Comparison of ENCODE assay signal across 23 mouse cellular contexts in genomic region chr2:151586807-151587206, GRCm38 (mm10). TPM values are rescaled to one million over a fixed set of nuclear protein-coding genes. Genes with fewer than 3 reads are reported as not detected.
DNase-seq lines count a peak whose midpoint lies in the region; ATAC-seq and TF ChIP-seq lines count a peak whose summit lies in the region.
"Had no signal": no experiment of that assay in that cellular context is flagged by ENCODE, and none has a peak within 500 bp of the region (broad histone marks: within the 10 kb centered on the region; RNA-seq: fewer than 3 reads in every experiment).

No protein-coding gene starts in this region.

- peak overlapping the region; percentile 40 for H3K4me3 ChIP-seq in megakaryocyte, embryonic 14.5 days (replicated peaks)
- no peak overlapping the region for H3K4me3 ChIP-seq in lung, postnatal 0 days (ENCODE audit: low read depth, low read length)
- H3K4me3 ChIP-seq: embryonic facial prominence, embryonic 10.5 days; embryonic facial prominence, embryonic 12.5 days; forebrain, embryonic 13.5 days; forebrain, embryonic 15.5 days had no signal

- H3K4me1 ChIP-seq in megakaryocyte, embryonic 14.5 days = peaks cover 23% of the 10 kb centered on the region
- no peaks in the 10 kb centered on the region for H3K4me1 ChIP-seq in lung, postnatal 0 days (ENCODE audit: insufficient read depth, low read depth, low read length)
- H3K4me1 ChIP-seq: embryonic facial prominence, embryonic 10.5 days; embryonic facial prominence, embryonic 12.5 days; forebrain, embryonic 13.5 days; forebrain, embryonic 15.5 days had no signal

- H3K4me2 ChIP-seq in lung, postnatal 0 days (replicated peaks; ENCODE audit: low read depth, low read length) = no peak overlapping the region
- H3K4me2 ChIP-seq: embryonic facial prominence, embryonic 12.5 days; forebrain, embryonic 13.5 days; forebrain, embryonic 15.5 days had no signal

- ATAC-seq in common myeloid progenitor, adult 5-6 weeks (replicated peaks; ENCODE audit: low read depth, poor library complexity, severe bottlenecking) = peak; percentile 43
- peak; percentile 11 to 20 for ATAC-seq in hematopoietic stem cell, adult 5-6 weeks (replicated peaks in 1 of 2; ENCODE audit: insufficient read depth in 1 of 2, low FRiP score in 2 of 2, low TSS enrichment in 1 of 2, low read depth in 1 of 2, poor library complexity in 2 of 2, severe bottlenecking in 2 of 2)
- no peak for ATAC-seq in lung, postnatal 0 days
- no peak for ATAC-seq in CD4-positive, CD25-positive, alpha-beta regulatory T cell, adult 4 months
- ATAC-seq: forebrain, embryonic 13.5 days; forebrain, embryonic 15.5 days had no signal

- H3K9ac ChIP-seq in lung, postnatal 0 days (replicated peaks; ENCODE audit: low read depth) = no peak overlapping the region
- H3K9ac ChIP-seq: embryonic facial prominence, embryonic 12.5 days; forebrain, embryonic 13.5 days; forebrain, embryonic 15.5 days; forebrain, postnatal 0 days had no signal

- WGBS in lung, postnatal 0 days = 95% methylated on average over 1 of the region's 1 CpGs

- H3K27me3 ChIP-seq in megakaryocyte, embryonic 14.5 days (replicated peaks) = peaks cover 69% of the 10 kb centered on the region
- H3K27me3 ChIP-seq in lung, postnatal 0 days (replicated peaks; ENCODE audit: insufficient read depth, low read length) = no peaks in the 10 kb centered on the region
- H3K27me3 ChIP-seq: embryonic facial prominence, embryonic 12.5 days; forebrain, embryonic 13.5 days; forebrain, embryonic 15.5 days had no signal

- H3K36me3 ChIP-seq in megakaryocyte, embryonic 14.5 days (replicated peaks; ENCODE audit: low read length) = no peaks in the 10 kb centered on the region
- no peaks in the 10 kb centered on the region for H3K36me3 ChIP-seq in lung, postnatal 0 days (ENCODE audit: insufficient read depth, low read length)
- H3K36me3 ChIP-seq: embryonic facial prominence, embryonic 10.5 days; embryonic facial prominence, embryonic 12.5 days; forebrain, embryonic 15.5 days had no signal

- no peak overlapping the region for H3K27ac ChIP-seq in lung, postnatal 0 days (ENCODE audit: low read length)
- H3K27ac ChIP-seq: embryonic facial prominence, embryonic 10.5 days; embryonic facial prominence, embryonic 12.5 days; forebrain, embryonic 13.5 days; forebrain, embryonic 15.5 days had no signal

- TF ChIP-seq EP300 in lung, postnatal 0 days (IDR thresholded peaks at IDR 0.05) = no peak

- no peak for TF ChIP-seq CTCF in lung, postnatal 0 days (IDR thresholded peaks at IDR 0.05)

- H3K9me3 ChIP-seq in megakaryocyte, embryonic 14.5 days = peaks cover 7% of the 10 kb centered on the region
- H3K9me3 ChIP-seq in lung, postnatal 0 days (ENCODE audit: low read length) = no peaks in the 10 kb centered on the region
- H3K9me3 ChIP-seq: embryonic facial prominence, embryonic 10.5 days; embryonic facial prominence, embryonic 12.5 days; forebrain, embryonic 13.5 days; forebrain, embryonic 15.5 days had no signal

- DNase-seq in lung, postnatal 0 days (ENCODE audit: low spot score) = no peak
- DNase-seq in thymus, postnatal 14 days = no peak
- DNase-seq in right cerebral cortex, adult 2 months (ENCODE audit: low spot score in 2 of 2) = no peak
- DNase-seq: adrenal gland, adult 2 months; adrenal gland, postnatal 10 days; adrenal gland, postnatal 25 days; B cell, adult 2 months; cerebellum, adult 11 months; cerebellum, adult 18-20 months; cerebellum, adult 8-10 months; cerebellum, adult 9-11 months; cerebellum, postnatal 14 days; cerebellum, postnatal 36 days; forebrain, postnatal 0 days had no signal

RNA-seq across cellular contexts. Expression of gene Sdcbp2, which starts 14.4 kb away (rescaled TPM):
- not detected in 2 replicates for total RNA-seq in common myeloid progenitor, adult 5-6 weeks (2017)
- total RNA-seq in hematopoietic stem cell, adult 5-6 weeks (2017) = 0.63 TPM in 1 of 2 replicates, not detected in the other
- 1.1 TPM in 1 of 2 replicates, not detected in the other for polyA plus RNA-seq in megakaryocyte, embryonic 14.5 days (2012; ENCODE audit: insufficient read depth, low replicate concordance)
- 1.6 and 2.5 TPM in 2 replicates for polyA plus RNA-seq in lung, postnatal 0 days (2015; fragmentation: Nextera tagmentation; extraction: Ambion mirVana)
- 100 to 1,000 TPM in 1 of 2 experiments, 10 to 100 TPM in 1; 99.8 to 108 TPM for polyA plus RNA-seq in CD4-positive, CD25-positive, alpha-beta regulatory T cell, adult 4 months (2017; shearing (Covaris generic))
- total RNA-seq: MEL had no signal

RNA-seq across cellular contexts. Expression of gene Fkbp1a, which starts 44.5 kb away (rescaled TPM):
- 31.1 and 35.6 TPM in 2 replicates for total RNA-seq in common myeloid progenitor, adult 5-6 weeks (2017)
- total RNA-seq in hematopoietic stem cell, adult 5-6 weeks (2017) = 33.6 and 41.1 TPM in 2 replicates
- polyA plus RNA-seq in megakaryocyte, embryonic 14.5 days (2012; ENCODE audit: insufficient read depth, low replicate concordance) = 98.4 and 228 TPM in 2 replicates
- 686 and 696 TPM in 2 replicates for polyA plus RNA-seq in lung, postnatal 0 days (2015; fragmentation: Nextera tagmentation; extraction: Ambion mirVana)
- polyA plus RNA-seq in CD4-positive, CD25-positive, alpha-beta regulatory T cell, adult 4 months (2017; shearing (Covaris generic)) = 100 to 1,000 TPM; 213 to 231 TPM

RNA-seq across cellular contexts. Expression of gene Snph, which starts 45.6 kb away (rescaled TPM):
- total RNA-seq in common myeloid progenitor, adult 5-6 weeks (2017) = not detected in 2 replicates
- not detected in 2 replicates for total RNA-seq in hematopoietic stem cell, adult 5-6 weeks (2017)
- polyA plus RNA-seq in megakaryocyte, embryonic 14.5 days (2012; ENCODE audit: insufficient read depth, low replicate concordance) = not detected in 2 replicates
- polyA plus RNA-seq in lung, postnatal 0 days (2015; fragmentation: Nextera tagmentation; extraction: Ambion mirVana) = 0.17 and 0.18 TPM in 2 replicates
- polyA plus RNA-seq in CD4-positive, CD25-positive, alpha-beta regulatory T cell, adult 4 months (2017; shearing (Covaris generic)) = not detected
- total RNA-seq: MEL had no signal

Comparison
In these comparisons a context has a peak if more than half of its experiments do, and no peak if none do; other contexts are left out.
1. ATAC-seq: peak in common myeloid progenitor, adult 5-6 weeks (single experiment) and hematopoietic stem cell, adult 5-6 weeks (2 of 2); none in lung, postnatal 0 days (single experiment) and CD4-positive, CD25-positive, alpha-beta regulatory T cell, adult 4 months (single experiment).
2. RNA of gene Sdcbp2, which starts 14.4 kb away (polyA plus RNA-seq): 99.8 to 108 TPM in CD4-positive, CD25-positive, alpha-beta regulatory T cell, adult 4 months; 1.6 to 2.5 TPM in lung, postnatal 0 days and 1.1 TPM in megakaryocyte, embryonic 14.5 days; every median in the first group is over 10 times any median in the second.